Mouse (Mus musculus) embryonic facial prominence, embryonic 12.5 days (tissue): Measurements from ENCODE around the gene Slc38a7. TPM values are rescaled to one million over a fixed set of nuclear protein-coding genes. Genes with fewer than 3 reads are reported as not detected.
"Not testable (repeated sequence)": the region's sequence is repeated elsewhere in the genome, so short reads cannot be mapped to it uniquely, and the experiment has no call there.

Source experiments
- ATAC-seq: fragments of 200-750 bp; cut with Nextera tagmentation; 2 replicates; pipeline ENCODE4 v1.8.0; 2017; ENCODE audit not compliant: insufficient number of reproducible peaks, insufficient read depth, low FRiP score, low TSS enrichment
- H3K27ac ChIP-seq: fragments of 300-500 bp; sonication (generic); 2 replicates; pipeline ENCODE4 v1.5.1; 2016; ENCODE audit warnings: mild to moderate bottlenecking
- H3K27me3 ChIP-seq: fragments of 300-500 bp; sonication (generic); 2 replicates; pipeline ENCODE4 v1.6.1; 2016; ENCODE audit warnings: mild to moderate bottlenecking, moderate library complexity
- H3K36me3 ChIP-seq: fragments of 300-500 bp; sonication (generic); 2 replicates; pipeline ENCODE4 v1.6.1; 2016; ENCODE audit warnings: mild to moderate bottlenecking
- H3K4me1 ChIP-seq: fragments of 300-500 bp; sonication (generic); 2 replicates; pipeline ENCODE4 v1.6.1; 2016
- H3K4me2 ChIP-seq: fragments of 300-500 bp; sonication (generic); replicated peaks from 2 replicates; pipeline ENCODE4 v1.6.1; 2016; ENCODE audit warnings: mild to moderate bottlenecking, moderate library complexity
- H3K4me3 ChIP-seq: fragments of 300-500 bp; sonication (generic); 2 replicates; pipeline ENCODE4 v1.5.1; 2016; ENCODE audit warnings: mild to moderate bottlenecking
- H3K9ac ChIP-seq: fragments of 300-500 bp; sonication (generic); 2 replicates; pipeline ENCODE4 v1.6.1; 2016; ENCODE audit warnings: mild to moderate bottlenecking, moderate library complexity
- H3K9me3 ChIP-seq: fragments of 300-500 bp; sonication (generic); 2 replicates; pipeline ENCODE4 v1.6.1; 2016; ENCODE audit warnings: mild to moderate bottlenecking, moderate library complexity
- WGBS: fragments of 180-500 bp; shearing (Covaris S2); methylation state at CpG from one replicate; pipeline ENCODE4 v1.1.7; 2016; 5-methylcytosine and 5-hydroxymethylcytosine counted together
- polyA plus RNA-seq: library from polyadenylated mRNA; unstranded; fragments of >200 nt; fragmentation: Nextera tagmentation; extraction: Ambion mirVana; gene quantifications from 2 replicates; pipeline ENCODE4 v1.2.1, GENCODE M21; 2016

Slc38a7 gene
- polyA plus RNA-seq, 1 experiment from 2014 or later: 16.7 TPM

DNA sequence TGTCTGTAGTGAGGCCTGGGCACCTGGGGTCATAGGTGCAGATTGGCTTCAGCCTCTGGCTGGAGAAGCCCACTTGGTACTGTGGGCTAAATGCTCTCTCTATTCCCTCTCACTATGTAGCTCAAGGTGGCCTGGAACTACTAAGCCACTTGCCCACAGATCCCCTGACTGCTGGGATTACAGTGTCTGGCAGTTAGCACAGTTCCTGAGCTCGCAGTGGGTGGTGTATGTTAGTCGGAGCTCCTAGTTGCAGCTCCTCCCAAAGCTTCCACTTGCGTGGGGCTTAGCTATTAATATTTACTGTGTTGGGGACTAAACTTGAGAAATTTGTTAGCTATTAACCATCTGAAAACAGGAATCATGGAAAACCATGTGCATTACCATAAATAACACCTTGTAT is 28.2 kb upstream of the Slc38a7 start:
- WGBS: 87% methylated on average over 3 of the region's 3 CpGs
- Histone ChIP-seq H3K9ac (no peak overlapping the region), H3K4me3 (no peak overlapping the region), H3K27me3 (no peaks in the 10 kb centered on the region), H3K4me1 (peaks cover 3% of the 10 kb centered on the region; the same call in 1 of the 2 replicates), H3K9me3 (no peaks in the 10 kb centered on the region), H3K27ac (no peak overlapping the region), H3K36me3 (peaks cover 11% of the 10 kb centered on the region), H3K4me2 (no peak overlapping the region)
- ATAC-seq: no peak

DNA sequence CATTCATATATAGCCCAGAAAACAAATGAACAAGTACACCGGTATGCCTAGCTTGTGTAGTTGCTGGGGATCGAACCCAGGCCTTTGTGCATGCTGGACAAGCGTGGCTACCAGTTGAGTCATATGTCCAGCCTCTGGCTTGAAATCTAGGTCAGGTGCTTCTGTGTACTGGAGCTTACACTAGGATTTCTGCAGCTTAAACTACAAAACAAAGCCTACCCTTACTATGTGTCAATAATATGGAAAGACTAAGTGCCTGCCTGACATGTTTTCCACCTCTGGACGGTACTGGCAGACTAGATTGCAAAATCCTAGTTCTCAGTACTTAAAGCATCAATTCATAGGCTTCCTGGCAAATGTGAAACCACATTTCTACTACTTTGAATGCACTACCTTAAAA is 26.5 kb upstream of the Slc38a7 start:
- no peak for ATAC-seq
- H3K27me3 ChIP-seq: no peaks in the 10 kb centered on the region
- 85% methylated on average over 4 of the region's 4 CpGs for WGBS
- no peak overlapping the region for H3K27ac ChIP-seq
- peaks cover 24% of the 10 kb centered on the region for H3K36me3 ChIP-seq
- no peak overlapping the region for H3K9ac ChIP-seq
- H3K9me3 ChIP-seq: no peaks in the 10 kb centered on the region
- no peak overlapping the region for H3K4me2 ChIP-seq
- no peaks in the 10 kb centered on the region for H3K4me1 ChIP-seq
- H3K4me3 ChIP-seq: no peak overlapping the region

DNA sequence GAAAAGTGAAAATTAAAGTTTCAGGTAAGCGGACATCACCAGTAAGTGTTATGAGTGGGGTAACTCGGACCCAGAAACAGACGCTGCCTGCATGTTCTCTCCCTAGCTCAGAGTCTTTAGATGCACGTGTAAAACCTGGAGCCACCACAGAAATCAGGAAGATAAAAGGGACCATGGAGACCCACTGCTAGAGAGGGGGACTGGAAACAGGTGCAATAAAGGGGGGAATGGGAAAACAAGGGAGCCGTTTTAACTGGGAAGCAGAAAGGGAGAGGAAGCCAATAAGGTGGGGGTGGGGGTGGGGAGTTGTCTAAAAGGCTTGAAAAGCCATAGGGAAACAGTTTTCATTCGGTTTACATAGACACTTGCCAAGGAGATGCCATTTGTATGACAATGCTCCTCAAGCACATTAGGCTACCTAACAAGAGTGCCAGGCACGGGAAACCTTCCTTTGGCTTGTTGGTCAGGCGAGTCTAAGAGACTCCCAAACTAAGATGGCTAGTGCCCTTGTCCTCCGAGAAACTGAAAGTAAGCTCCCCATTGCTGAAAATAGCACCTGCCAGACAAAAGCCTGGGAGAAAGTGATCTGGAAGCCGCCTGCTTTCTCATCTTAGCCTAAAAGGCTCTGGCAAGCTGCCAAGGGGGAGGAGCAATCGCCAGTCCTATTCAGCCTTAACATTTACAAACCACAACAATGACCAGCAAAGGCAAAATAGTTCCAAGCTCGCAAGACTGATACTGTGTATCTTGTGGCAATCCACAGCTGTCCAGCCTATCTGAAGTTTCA is 25.0 kb upstream of the Slc38a7 start:
- H3K9ac ChIP-seq: no peak overlapping the region
- no peaks in the 10 kb centered on the region for H3K9me3 ChIP-seq
- WGBS: 65% methylated on average over 12 of the region's 12 CpGs
- no peak overlapping the region for H3K4me3 ChIP-seq
- ATAC-seq: no peak
- H3K27ac ChIP-seq: no peak overlapping the region
- H3K4me2 ChIP-seq: no peak overlapping the region
- H3K36me3 ChIP-seq: peaks cover 39% of the 10 kb centered on the region
- H3K27me3 ChIP-seq: no peaks in the 10 kb centered on the region
- H3K4me1 ChIP-seq: no peaks in the 10 kb centered on the region

DNA sequence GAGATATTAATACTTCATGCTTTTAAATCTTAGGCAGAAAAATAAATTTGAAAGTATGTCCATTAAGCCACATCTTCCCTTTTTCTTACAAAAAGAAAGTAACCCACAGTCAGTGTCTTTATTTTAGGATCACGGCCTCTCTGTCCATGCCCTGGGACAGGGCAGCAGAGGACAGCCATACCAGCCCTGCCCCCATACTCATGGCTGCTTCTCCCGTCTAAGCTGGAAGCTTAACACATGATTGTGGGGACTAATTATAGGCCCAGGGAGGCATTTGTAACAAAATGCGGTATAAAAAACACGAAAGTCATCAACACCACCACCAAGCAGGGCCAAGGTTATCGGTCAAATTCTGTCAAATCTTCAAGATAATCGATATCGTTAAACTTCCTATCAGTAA is 21.9 kb upstream of the Slc38a7 start:
- Histone ChIP-seq H3K27ac (no peak overlapping the region), H3K36me3 (peaks cover 69% of the 10 kb centered on the region), H3K9me3 (no peaks in the 10 kb centered on the region), H3K27me3 (no peaks in the 10 kb centered on the region), H3K4me2 (no peak overlapping the region), H3K9ac (no peak overlapping the region), H3K4me1 (no peaks in the 10 kb centered on the region), H3K4me3 (no peak overlapping the region)
- WGBS: 95% methylated on average over 7 of the region's 7 CpGs
- no peak for ATAC-seq

DNA sequence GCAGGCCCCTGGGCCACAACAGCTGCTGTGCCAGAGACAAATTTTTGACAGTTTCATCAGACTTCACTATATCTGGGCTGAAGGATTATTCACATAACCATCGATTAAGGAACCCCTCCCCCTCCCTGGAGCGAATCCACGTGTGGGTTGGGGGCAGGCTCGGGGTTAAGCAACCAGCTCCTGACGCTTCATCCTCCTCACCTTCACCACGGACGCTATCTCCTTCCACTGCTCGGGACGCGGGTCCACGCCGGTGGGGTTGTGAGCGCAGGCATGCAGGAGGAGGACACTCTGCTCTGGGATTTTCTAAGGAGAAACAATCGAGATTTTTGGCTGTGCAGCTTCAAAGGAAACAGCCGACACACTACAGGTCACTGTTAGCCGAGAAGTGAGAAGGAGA is 18.4 kb upstream of the Slc38a7 start:
- H3K4me2 ChIP-seq: no peak overlapping the region
- no peak overlapping the region for H3K27ac ChIP-seq
- H3K36me3 ChIP-seq: peaks cover 94% of the 10 kb centered on the region
- H3K9ac ChIP-seq: no peak overlapping the region
- no peak for ATAC-seq
- no peaks in the 10 kb centered on the region for H3K27me3 ChIP-seq
- no peaks in the 10 kb centered on the region for H3K9me3 ChIP-seq
- H3K4me3 ChIP-seq: no peak overlapping the region
- H3K4me1 ChIP-seq: no peaks in the 10 kb centered on the region
- WGBS: 93% methylated on average over 16 of the region's 16 CpGs

DNA sequence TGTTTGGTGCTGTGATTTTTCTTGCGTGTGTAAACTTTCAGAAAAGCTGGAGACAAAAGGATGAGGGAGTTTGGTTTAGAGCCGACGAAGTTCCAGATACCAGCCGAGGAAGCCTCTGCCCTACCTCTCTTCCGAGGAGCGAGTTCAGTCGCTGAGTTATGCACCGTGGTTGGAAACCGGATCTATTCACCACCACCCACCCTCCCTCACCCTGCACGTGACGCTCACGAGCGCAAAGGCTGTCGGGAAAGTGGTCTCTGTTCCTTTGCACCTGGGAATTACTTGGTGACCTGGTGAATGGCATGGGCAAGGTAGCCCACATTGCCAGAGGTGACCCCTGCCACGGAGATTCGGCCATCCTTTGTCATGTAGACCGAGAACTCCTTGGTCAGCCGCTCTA is 11.5 kb upstream of the Slc38a7 start:
- H3K36me3 ChIP-seq: peaks cover 50% of the 10 kb centered on the region
- H3K4me1 ChIP-seq, ATAC-seq, H3K27ac ChIP-seq, H3K27me3 ChIP-seq, H3K9ac ChIP-seq, H3K4me3 ChIP-seq, H3K9me3 ChIP-seq, H3K4me2 ChIP-seq: not testable (repeated sequence)
- 96% methylated on average over 18 of the region's 18 CpGs for WGBS

DNA sequence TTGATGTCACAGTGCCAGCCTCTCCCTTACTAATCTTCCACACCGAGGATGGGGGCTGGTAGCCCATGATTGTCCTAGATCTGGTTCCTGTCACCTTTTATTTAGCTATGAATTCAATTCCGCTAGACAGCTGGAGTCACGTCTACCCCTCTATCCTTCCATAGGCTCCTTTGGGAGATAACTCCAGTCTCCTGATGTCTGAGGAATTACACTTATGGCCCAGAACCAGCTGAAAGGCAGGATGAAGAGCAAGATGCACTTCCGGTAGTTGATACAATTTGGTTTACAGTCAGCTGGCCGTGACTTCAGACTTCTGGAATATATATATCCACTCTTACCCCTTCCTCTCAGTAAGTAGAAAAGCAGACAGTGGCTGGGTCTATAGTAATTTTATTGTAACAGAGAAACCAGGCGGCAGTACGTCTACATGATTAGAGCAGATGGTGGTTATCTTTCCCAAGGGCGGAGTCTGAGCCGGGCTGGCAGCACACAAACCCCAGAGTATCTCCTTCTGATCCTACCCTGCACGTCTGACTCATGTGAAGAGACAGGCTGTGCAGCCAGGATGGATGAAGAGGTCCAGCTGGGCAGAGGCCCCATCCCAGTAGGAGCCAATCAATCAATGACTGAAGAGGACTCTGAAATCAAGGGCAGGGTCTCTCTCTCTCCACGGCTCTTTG is 10.6 kb upstream of the Slc38a7 start:
- ATAC-seq, H3K4me2 ChIP-seq, H3K4me1 ChIP-seq, H3K27me3 ChIP-seq, H3K4me3 ChIP-seq, H3K9me3 ChIP-seq, H3K9ac ChIP-seq, H3K27ac ChIP-seq: not testable (repeated sequence)
- peaks cover 42% of the 10 kb centered on the region for H3K36me3 ChIP-seq
- 89% methylated on average over 10 of the region's 11 CpGs for WGBS

DNA sequence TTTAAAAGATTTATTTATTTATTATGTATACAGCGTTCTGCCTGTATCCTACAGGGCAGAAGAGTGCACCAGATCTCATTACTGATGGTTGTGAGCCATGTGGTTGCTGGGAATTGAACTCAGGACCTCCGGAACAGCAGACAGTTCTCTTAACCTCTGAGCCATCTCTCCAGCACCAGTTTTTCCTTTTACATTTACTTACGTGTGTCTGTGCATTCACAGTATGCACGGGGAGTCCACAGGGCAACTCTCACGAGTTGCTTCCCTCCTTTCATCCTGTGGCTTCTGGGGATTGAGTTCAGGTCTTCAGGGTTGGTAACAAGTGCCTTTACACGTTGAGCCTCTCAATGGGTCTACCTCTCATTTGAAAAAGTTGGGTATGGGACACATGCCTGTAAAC is 835 bp upstream of the Slc38a7 start:
- Histone ChIP-seq H3K4me2 (no peak overlapping the region), H3K4me1 (peaks cover 8% of the 10 kb centered on the region), H3K36me3 (no peaks in the 10 kb centered on the region), H3K9me3 (no peaks in the 10 kb centered on the region), H3K4me3 (no peak overlapping the region), H3K27ac (no peak overlapping the region), H3K27me3 (no peaks in the 10 kb centered on the region), H3K9ac (no peak overlapping the region)
- WGBS: 83% methylated on average over 6 of the region's 6 CpGs
- ATAC-seq: no peak

DNA sequence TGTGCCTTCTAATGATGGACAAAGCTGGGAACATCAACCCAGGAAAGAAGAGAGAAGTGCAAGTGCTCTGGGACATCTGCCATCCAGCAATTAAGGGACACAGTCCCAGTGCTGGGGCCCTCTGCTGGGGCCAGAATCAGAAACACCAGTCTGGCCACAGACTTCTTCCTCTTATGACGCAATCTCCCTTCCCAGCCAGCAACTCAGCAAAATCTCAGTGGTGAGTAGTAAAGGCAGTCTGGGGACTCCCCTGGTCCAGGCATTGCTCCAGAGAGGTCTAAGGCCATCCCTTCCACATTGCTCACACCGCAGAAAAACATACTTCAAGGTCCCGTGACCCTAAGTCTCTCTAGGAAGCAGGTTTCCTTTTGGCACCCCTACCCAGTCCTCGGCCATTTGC is 1.0 kb downstream of the Slc38a7 start:
- Histone ChIP-seq H3K9me3 (no peaks in the 10 kb centered on the region), H3K27ac (no peak overlapping the region), H3K36me3 (peaks cover 7% of the 10 kb centered on the region), H3K4me1 (peaks cover 8% of the 10 kb centered on the region), H3K9ac (peak overlapping the region; percentile 69; the same call in 1 of the 2 replicates), H3K4me2 (peak overlapping the region; percentile 68), H3K4me3 (peak overlapping the region; percentile 75), H3K27me3 (no peaks in the 10 kb centered on the region)
- WGBS: 69% methylated on average over 4 of the region's 4 CpGs
- ATAC-seq: no peak

DNA sequence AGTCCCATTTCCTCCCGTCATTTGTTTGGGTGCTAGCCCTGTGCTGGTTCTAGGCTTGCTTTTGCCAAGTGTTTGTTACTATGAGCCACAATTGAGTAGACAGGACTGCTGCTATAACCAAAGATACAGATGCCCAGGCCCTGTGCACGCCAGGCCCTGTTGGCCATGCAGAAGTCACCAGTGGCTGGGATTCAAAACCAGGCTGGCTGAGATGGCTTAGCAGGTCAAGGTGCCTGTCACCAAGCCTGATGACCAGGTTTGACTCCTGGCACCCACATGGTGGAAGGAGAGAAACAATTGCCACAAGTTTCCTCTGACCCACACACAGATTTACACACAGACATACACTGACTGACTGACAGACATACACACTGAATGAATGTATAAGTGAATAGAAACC is 3.0 kb downstream of the Slc38a7 start:
- no peak overlapping the region for H3K27ac ChIP-seq
- peaks cover 12% of the 10 kb centered on the region for H3K36me3 ChIP-seq
- no peaks in the 10 kb centered on the region for H3K9me3 ChIP-seq
- WGBS: 96% methylated on average over 2 of the region's 2 CpGs
- no peak overlapping the region for H3K4me3 ChIP-seq
- no peak overlapping the region for H3K4me2 ChIP-seq
- H3K9ac ChIP-seq: no peak overlapping the region
- peaks cover 8% of the 10 kb centered on the region for H3K4me1 ChIP-seq
- no peak for ATAC-seq
- no peaks in the 10 kb centered on the region for H3K27me3 ChIP-seq

DNA sequence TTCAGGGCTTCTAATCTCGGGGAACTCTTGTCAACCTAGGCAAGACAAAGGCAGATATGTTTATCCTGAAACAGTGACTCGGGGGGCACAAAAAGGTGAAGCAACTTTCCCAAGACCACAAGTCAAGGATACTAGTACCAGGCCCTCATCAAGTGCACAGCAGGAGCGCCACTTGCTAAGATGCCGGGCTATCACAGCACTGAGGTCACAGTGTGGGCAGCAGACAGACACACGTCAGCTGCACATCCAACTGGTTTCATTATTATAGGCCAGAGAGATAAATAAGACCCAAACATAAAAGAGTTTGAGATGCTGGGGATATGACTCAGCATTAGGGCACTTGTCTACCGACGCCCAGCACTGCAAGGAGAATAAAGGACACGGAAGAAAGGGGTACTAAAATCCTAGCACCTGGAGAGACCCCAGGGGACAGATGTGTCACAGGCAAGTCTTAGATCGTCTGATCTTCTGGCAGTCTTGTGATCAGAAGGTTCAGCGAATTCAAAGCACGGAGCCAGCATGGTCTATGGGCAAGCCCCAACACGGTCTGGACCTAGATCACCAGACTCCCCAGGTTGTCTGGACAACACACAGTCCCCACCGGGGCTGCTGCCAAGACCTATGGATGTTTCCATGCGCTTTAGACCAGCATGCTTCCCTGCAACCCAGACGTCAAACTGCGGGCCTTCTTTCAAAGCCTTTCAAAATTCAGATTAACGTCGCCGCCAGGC is 4.4 kb downstream of the Slc38a7 start:
- WGBS: 88% methylated on average over 19 of the region's 19 CpGs
- H3K27ac ChIP-seq: no peak overlapping the region
- peaks cover 8% of the 10 kb centered on the region for H3K4me1 ChIP-seq
- no peaks in the 10 kb centered on the region for H3K27me3 ChIP-seq
- no peak overlapping the region for H3K4me3 ChIP-seq
- H3K9me3 ChIP-seq: no peaks in the 10 kb centered on the region
- no peak overlapping the region for H3K4me2 ChIP-seq
- no peak overlapping the region for H3K9ac ChIP-seq
- H3K36me3 ChIP-seq: peaks cover 20% of the 10 kb centered on the region
- no peak for ATAC-seq
